Mouse (Mus musculus) intestine, postnatal 0 days (tissue): ENCODE results near the gene Csnk2b. TPM values are rescaled to one million over a fixed set of nuclear protein-coding genes. Genes with fewer than 3 reads are reported as not detected.
A peak's percentile ranks its signal among the peaks of the same experiment; 100 is the strongest.

ENCODE experiments used
- ATAC-seq: fragments of 200-750 bp; cut with Nextera tagmentation; 2 replicates; pipeline ENCODE4 v1.8.0; 2017; ENCODE audit warnings: mild to moderate bottlenecking, moderate TSS enrichment, moderate library complexity
- H3K27ac ChIP-seq: fragments of 300-500 bp; sonication (generic); 2 replicates; pipeline ENCODE4 v1.5.1; 2014; ENCODE audit warnings: mild to moderate bottlenecking, low read depth, low read length, moderate library complexity
- H3K27me3 ChIP-seq: fragments of 300-500 bp; sonication (generic); replicated peaks from 2 replicates; pipeline ENCODE4 v1.6.1; 2014; ENCODE audit warnings: low read length, mixed read lengths; ENCODE audit not compliant: control insufficient read depth, insufficient read depth
- H3K36me3 ChIP-seq: fragments of 300-500 bp; sonication (generic); 2 replicates; pipeline ENCODE4 v1.6.1; 2014; ENCODE audit warnings: mild to moderate bottlenecking, moderate library complexity; ENCODE audit not compliant: control insufficient read depth, insufficient read depth
- H3K4me1 ChIP-seq: fragments of 300-500 bp; sonication (generic); replicated peaks from 2 replicates; pipeline ENCODE4 v1.6.1; 2014; ENCODE audit warnings: antibody characterized with exemption, low read length, mixed read lengths; ENCODE audit not compliant: control insufficient read depth, insufficient read depth
- H3K4me2 ChIP-seq: fragments of 300-500 bp; sonication (generic); replicated peaks from 2 replicates; pipeline ENCODE4 v1.6.1; 2014; ENCODE audit warnings: low read depth, mild to moderate bottlenecking, moderate library complexity
- H3K4me3 ChIP-seq: fragments of 300-500 bp; sonication (generic); 2 replicates; pipeline ENCODE4 v1.5.1; 2014; ENCODE audit warnings: low read depth, low read length
- H3K9ac ChIP-seq: fragments of 300-500 bp; sonication (generic); 2 replicates; pipeline ENCODE4 v1.6.1; 2014; ENCODE audit warnings: mild to moderate bottlenecking, low read depth, low read length
- H3K9me3 ChIP-seq: fragments of 300-500 bp; sonication (generic); 2 replicates; pipeline ENCODE4 v1.6.1; 2016; ENCODE audit warnings: mixed run types; ENCODE audit not compliant: control insufficient read depth
- CTCF ChIP-seq: sonication (generic); IDR thresholded peaks from 2 replicates; pipeline ENCODE4 v1.5.1; 2016; ENCODE audit warnings: low read depth, mild to moderate bottlenecking, control low read depth, antibody characterized with exemption, moderate library complexity
- WGBS: fragments of 180-500 bp; shearing (Covaris S2); extraction: QIAGEN DNeasy Blood & Tissue Kit; methylation state at CpG from one replicate; pipeline ENCODE4 v1.1.7; 2014; 5-methylcytosine and 5-hydroxymethylcytosine counted together
- polyA plus RNA-seq: library from polyadenylated mRNA; unstranded; fragments of >200 nt; fragmentation: Nextera tagmentation; extraction: Ambion mirVana; gene quantifications from 2 replicates; pipeline ENCODE4 v1.2.1, GENCODE M21; 2015

The Csnk2b gene
- polyA plus RNA-seq, 1 experiment from 2014 or later: 262 TPM

DNA sequence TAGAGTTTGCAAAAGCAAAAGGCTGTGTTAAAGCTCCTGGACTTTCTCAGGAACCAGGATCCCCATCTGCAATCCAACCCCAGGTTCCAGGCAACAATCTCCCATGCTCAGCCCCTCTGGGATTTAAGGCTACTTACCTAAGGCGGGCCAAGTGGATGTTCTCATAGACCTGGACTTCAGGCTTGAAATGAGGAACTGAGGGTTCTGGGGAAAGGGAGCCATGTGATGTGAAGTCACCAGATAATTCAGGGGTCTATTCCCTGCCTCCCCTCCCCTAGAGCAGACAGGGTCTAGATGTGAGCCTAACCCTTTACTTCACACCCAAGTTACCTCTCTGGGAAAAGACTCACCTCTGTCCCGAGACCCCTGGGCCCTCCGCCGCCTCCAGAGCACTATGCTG, 41.1 kb downstream of the Csnk2b start:
- no peak for ATAC-seq
- WGBS: 89% methylated on average over 4 of the region's 4 CpGs
- Histone ChIP-seq H3K9me3 (no peaks in the 10 kb centered on the region), H3K27me3 (no peaks in the 10 kb centered on the region), H3K4me2 (no peak overlapping the region), H3K27ac (0 out of 2 replicates have a peak overlapping the region, but pooled peaks have one; percentile 41), H3K36me3 (no peaks in the 10 kb centered on the region), H3K9ac (no peak overlapping the region), H3K4me3 (no peak overlapping the region), H3K4me1 (peaks cover 11% of the 10 kb centered on the region; the same call in 1 of the 2 replicates)
- TF ChIP-seq CTCF: no peak

DNA sequence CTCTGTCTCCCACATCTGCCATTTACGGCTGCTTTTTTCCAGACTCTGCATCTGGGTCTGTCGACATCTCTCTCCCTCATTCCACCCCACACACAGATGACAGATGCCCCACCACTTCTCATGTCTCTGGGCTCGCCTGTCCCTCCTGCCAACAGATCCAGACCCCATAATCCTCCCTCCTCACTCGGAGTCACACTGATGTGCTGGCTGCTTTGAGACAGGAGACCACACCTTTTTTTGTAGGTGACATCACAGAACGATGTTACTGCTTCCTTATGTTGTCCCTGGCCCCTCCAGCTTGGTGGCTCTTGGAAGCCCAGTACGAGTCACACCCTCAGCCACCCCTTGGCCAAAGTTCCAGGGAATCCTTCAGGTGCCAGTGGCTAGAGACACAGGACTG, 41.6 kb downstream of the Csnk2b start:
- ATAC-seq: peak; percentile 28
- no peak overlapping the region for H3K4me3 ChIP-seq
- H3K36me3 ChIP-seq: no peaks in the 10 kb centered on the region
- 0 out of 2 replicates have a peak overlapping the region, but pooled peaks have one; percentile 11 for H3K9ac ChIP-seq
- WGBS: 32% methylated on average over 6 of the region's 6 CpGs
- no peaks in the 10 kb centered on the region for H3K27me3 ChIP-seq
- TF ChIP-seq CTCF: no peak
- peak overlapping the region; percentile 32; the same call in 1 of the 2 replicates for H3K4me2 ChIP-seq
- H3K9me3 ChIP-seq: no peaks in the 10 kb centered on the region
- peak overlapping the region; percentile 41; the same call in 1 of the 2 replicates for H3K27ac ChIP-seq
- H3K4me1 ChIP-seq: peaks cover 11% of the 10 kb centered on the region; the same call in 1 of the 2 replicates

DNA sequence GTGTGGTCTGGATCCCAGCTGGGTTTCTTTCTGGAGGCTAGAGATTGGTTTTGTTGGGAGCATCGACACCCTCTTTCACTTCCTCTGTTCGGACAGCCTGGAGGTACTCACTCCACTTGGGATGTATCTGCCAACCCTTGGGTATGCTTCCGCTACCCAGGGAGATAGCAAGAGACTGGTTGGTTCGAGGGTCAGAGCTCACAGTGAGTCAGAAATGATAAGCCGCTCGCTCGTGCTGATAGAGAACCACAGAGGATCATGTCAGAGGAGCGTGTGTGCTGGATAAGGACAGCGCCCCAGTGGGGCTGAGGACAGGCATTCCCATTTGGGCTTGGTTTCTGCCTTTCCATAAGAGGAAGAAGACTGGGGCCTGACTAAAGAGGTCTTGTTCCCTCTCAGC, 42.1 kb downstream of the Csnk2b start:
- ATAC-seq: peak; percentile 76
- Histone ChIP-seq H3K4me1 (peaks cover 11% of the 10 kb centered on the region; the same call in 1 of the 2 replicates), H3K4me2 (peak overlapping the region; percentile 32; the same call in 1 of the 2 replicates), H3K9ac (0 out of 2 replicates have a peak overlapping the region, but pooled peaks have one; percentile 11), H3K9me3 (no peaks in the 10 kb centered on the region), H3K4me3 (no peak overlapping the region), H3K27ac (peak overlapping the region; percentile 41; the same call in 1 of the 2 replicates), H3K27me3 (no peaks in the 10 kb centered on the region), H3K36me3 (no peaks in the 10 kb centered on the region)
- 28% methylated on average over 9 of the region's 9 CpGs for WGBS
- TF ChIP-seq CTCF: peak; percentile 58

DNA sequence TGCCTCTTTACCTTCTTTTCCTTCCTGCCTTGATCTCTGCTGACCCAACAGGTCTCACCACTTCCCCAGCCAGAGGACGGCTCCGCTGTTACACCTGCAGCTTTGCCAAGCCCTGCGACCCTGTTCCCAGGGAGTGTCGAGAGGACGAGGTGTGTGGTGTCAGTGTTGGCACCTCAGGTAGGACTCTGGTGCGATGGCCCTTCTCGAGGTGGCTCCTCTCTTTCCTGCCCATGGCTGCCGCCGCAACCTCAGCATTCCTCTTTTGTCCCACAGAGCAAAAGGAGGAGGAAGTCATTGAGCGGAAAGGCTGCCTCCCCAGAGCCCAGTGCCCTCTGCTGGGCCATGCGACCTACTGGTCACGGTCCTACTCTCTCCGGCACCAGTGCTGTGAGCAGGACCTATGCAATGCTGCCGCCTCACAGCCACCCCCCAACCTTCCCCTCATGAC, 44.0 kb downstream of the Csnk2b start, which contains the start of gene Ly6g6d:
Ly6g6d (minus strand) TSS at position 280 of the 448 bp plus-strand sequence.
- Histone ChIP-seq H3K27me3 (no peaks in the 10 kb centered on the region), H3K9me3 (no peaks in the 10 kb centered on the region), H3K4me3 (peak within 1 kb of the TSS; percentile 23), H3K27ac (peak within 1 kb of the TSS; percentile 22; the same call in 1 of the 2 replicates), H3K9ac (peak within 1 kb of the TSS; percentile 44), H3K4me2 (peak within 1 kb of the TSS; percentile 61), H3K4me1 (peaks cover 11% of the 10 kb centered on the region; the same call in 1 of the 2 replicates), H3K36me3 (no peaks in the 10 kb centered on the region)
- WGBS: 9% methylated on average over 14 of the region's 14 CpGs
- ATAC-seq: peak; percentile 39
- peak; percentile 79 for TF ChIP-seq CTCF

DNA sequence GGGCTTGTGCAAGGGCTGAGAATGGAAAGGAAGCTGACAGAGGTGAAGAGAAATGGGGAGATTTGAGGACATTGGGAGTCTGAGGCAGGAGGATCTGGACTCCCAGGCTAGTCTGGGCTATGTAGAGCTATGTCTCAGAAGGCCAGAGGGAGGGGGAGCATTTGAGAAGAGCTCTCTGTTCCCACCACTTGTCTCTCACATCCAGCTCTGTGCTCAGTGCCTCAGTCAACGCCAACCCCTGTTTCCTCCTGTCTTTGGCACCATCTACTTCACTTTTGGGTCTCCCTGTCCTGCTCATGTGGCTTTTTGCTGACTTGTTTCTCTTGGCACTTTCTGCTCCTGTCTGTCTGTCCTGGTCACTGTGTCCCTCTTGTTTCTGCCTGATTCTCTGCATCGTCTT, 44.6 kb downstream of the Csnk2b start:
- no peak for TF ChIP-seq CTCF
- Histone ChIP-seq H3K4me1 (peaks cover 11% of the 10 kb centered on the region; the same call in 1 of the 2 replicates), H3K9ac (peak overlapping the region; percentile 44), H3K4me3 (peak overlapping the region; percentile 23), H3K9me3 (no peaks in the 10 kb centered on the region), H3K36me3 (no peaks in the 10 kb centered on the region), H3K4me2 (peak overlapping the region; percentile 61), H3K27ac (peak overlapping the region; percentile 22; the same call in 1 of the 2 replicates), H3K27me3 (no peaks in the 10 kb centered on the region)
- WGBS: 25% methylated on average over 2 of the region's 2 CpGs
- ATAC-seq: no peak

DNA sequence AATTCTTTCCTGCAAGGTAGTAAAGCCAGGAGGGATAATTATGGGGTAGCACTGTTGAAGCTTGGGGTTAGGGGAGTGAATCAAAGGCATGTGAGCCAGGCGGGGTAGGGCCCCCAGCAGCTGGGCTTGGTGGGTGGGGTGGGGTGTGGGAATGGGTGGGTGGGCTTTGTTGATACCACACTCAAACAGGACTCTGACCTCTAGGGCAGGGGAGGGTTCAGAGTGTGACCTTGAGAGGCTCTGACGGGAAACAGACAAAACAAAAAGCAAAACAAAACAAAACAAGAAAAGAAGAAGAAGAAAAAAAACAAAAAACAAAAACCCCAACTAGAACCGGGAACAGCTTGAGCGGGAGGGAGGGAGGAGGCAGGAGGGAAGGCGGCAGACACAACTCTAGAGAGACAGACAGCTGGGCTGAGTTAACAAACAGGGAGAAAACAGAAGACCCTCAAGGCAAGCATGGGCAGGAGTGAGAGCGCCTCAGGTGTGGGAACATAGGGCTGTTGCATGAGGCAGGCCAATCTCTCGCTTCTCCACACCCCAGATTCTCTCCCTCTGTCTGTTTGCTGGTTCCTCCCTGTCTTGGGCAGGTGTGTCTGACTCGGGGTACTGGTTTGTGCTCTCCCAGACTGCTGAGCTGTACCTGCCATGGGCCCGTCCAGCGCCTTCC, 45.2 kb downstream of the Csnk2b start, which contains the start of gene Ly6g6e:
Ly6g6e (plus strand) TSS at position 396 of the 670 bp plus-strand sequence.
- H3K4me2 ChIP-seq: peak within 1 kb of the TSS; percentile 61
- H3K4me1 ChIP-seq: peaks cover 11% of the 10 kb centered on the region; the same call in 1 of the 2 replicates
- H3K27me3 ChIP-seq: no peaks in the 10 kb centered on the region
- peak within 1 kb of the TSS; percentile 44 for H3K9ac ChIP-seq
- H3K9me3 ChIP-seq: no peaks in the 10 kb centered on the region
- H3K27ac ChIP-seq: peak within 1 kb of the TSS; percentile 22; the same call in 1 of the 2 replicates
- H3K36me3 ChIP-seq: no peaks in the 10 kb centered on the region
- WGBS: 21% methylated on average over 9 of the region's 10 CpGs
- H3K4me3 ChIP-seq: peak within 1 kb of the TSS; percentile 23
- TF ChIP-seq CTCF: no peak
- ATAC-seq: no peak
